Mouse (Mus musculus): Measurements from ENCODE around the gene Gm20695. TPM values are rescaled to one million over a fixed set of nuclear protein-coding genes. Genes with fewer than 3 reads are reported as not detected.
"Not testable (repeated sequence)": the region's sequence is repeated elsewhere in the genome, so short reads cannot be mapped to it uniquely, and the experiment has no call there.

The Gm20695 gene
- 5.1 and 6.3 TPM in 2 replicates for polyA plus RNA-seq (2015; fragmentation: Nextera tagmentation; extraction: Ambion mirVana)

- Histone ChIP-seq H3K27me3 (no peaks in the 10 kb centered on the region), H3K4me1 (replicated peaks) (peaks cover 51% of the 10 kb centered on the region), H3K9me3 (no peaks in the 10 kb centered on the region), H3K9ac (peak within 1 kb of the TSS; percentile 92), H3K4me3 (peak within 1 kb of the TSS; percentile 91), H3K27ac (peak within 1 kb of the TSS; percentile 98), H3K4me2 (peak within 1 kb of the TSS; percentile 75), H3K36me3 (peaks cover 16% of the 10 kb centered on the region)
- under 1% methylated on average over 86 of the region's 88 CpGs for WGBS
- peak; percentile 98 for ATAC-seq (ENCODE audit: low FRiP score)
These were observed at the start of gene Gm20695, which contains the start of gene Zfp597 for GRCm38 (mm10) chr16:3884201-3885064. TSS of gene Gm20695 (plus strand) at chr16:3884648. TSS of gene Zfp597 (minus strand) at chr16:3884561.

GRCm38 (mm10) chr16:3835461-3835860 is 49.0 kb upstream of the Gm20695 start:
- ATAC-seq (ENCODE audit: low FRiP score) = no peak
- WGBS = 79% methylated on average over 2 of the region's 2 CpGs
- H3K9ac ChIP-seq = no peak overlapping the region

GRCm38 (mm10) chr16:3839157-3839885 is 45.1 kb upstream of the Gm20695 start:
- no peak overlapping the region for H3K4me3 ChIP-seq
- no peak overlapping the region for H3K4me2 ChIP-seq
- 63% methylated on average over 17 of the region's 17 CpGs for WGBS
- H3K27ac ChIP-seq = no peak overlapping the region
- no peak; the same call in 1 of the 2 replicates for ATAC-seq (ENCODE audit: low FRiP score)
- no peaks in the 10 kb centered on the region for H3K27me3 ChIP-seq
- no peaks in the 10 kb centered on the region for H3K36me3 ChIP-seq
- H3K9me3 ChIP-seq = no peaks in the 10 kb centered on the region
- no peak overlapping the region for H3K9ac ChIP-seq
- H3K4me1 ChIP-seq (replicated peaks) = peaks cover 5% of the 10 kb centered on the region; the same call in 1 of the 2 replicates

More at GRCm38 (mm10) chr16:3835461-3835860, 49.0 kb upstream of the Gm20695 start:
- H3K4me2 ChIP-seq = no peak overlapping the region
- H3K9me3 ChIP-seq = no peaks in the 10 kb centered on the region
- H3K27ac ChIP-seq = no peak overlapping the region
- no peaks in the 10 kb centered on the region for H3K36me3 ChIP-seq
- no peaks in the 10 kb centered on the region for H3K27me3 ChIP-seq
- no peak overlapping the region for H3K4me3 ChIP-seq
- H3K4me1 ChIP-seq (replicated peaks) = no peaks in the 10 kb centered on the region

- 33% methylated on average over 4 of the region's 4 CpGs for whole genome bisulfite sequencing
- Histone ChIP-seq H3K4me3 (no peak overlapping the region), H3K9me3 (no peaks in the 10 kb centered on the region), H3K36me3 (no peaks in the 10 kb centered on the region), H3K27ac (no peak overlapping the region), H3K4me1 (replicated peaks) (peaks cover 10% of the 10 kb centered on the region), H3K27me3 (no peaks in the 10 kb centered on the region), H3K4me2 (no peak overlapping the region), H3K9ac (no peak overlapping the region)
- ATAC-seq (ENCODE audit: low FRiP score) = no peak
These were observed 41.5 kb upstream of the Gm20695 start for GRCm38 (mm10) chr16:3842989-3843388.

- H3K9me3 ChIP-seq = no peaks in the 10 kb centered on the region
- H3K36me3 ChIP-seq = no peaks in the 10 kb centered on the region
- H3K4me3 ChIP-seq = no peak overlapping the region
- H3K4me1 ChIP-seq (replicated peaks) = peaks cover 13% of the 10 kb centered on the region
- no peak overlapping the region for H3K4me2 ChIP-seq
- H3K9ac ChIP-seq = no peak overlapping the region
- no peak for ATAC-seq (ENCODE audit: low FRiP score)
- no peak overlapping the region for H3K27ac ChIP-seq
- 79% methylated on average over 1 of the region's 1 CpGs for WGBS
- H3K27me3 ChIP-seq = no peaks in the 10 kb centered on the region
These were observed 40.7 kb upstream of the Gm20695 start for GRCm38 (mm10) chr16:3843796-3844195.

GRCm38 (mm10) chr16:3846711-3847518 is 37.5 kb upstream of the Gm20695 start, which contains the start of gene Zfp174:
TSS of gene Zfp174 (plus strand) at chr16:3847268.
- H3K27ac ChIP-seq = peak within 1 kb of the TSS; percentile 13; the same call in 1 of the 2 replicates
- no peaks in the 10 kb centered on the region for H3K27me3 ChIP-seq
- no peaks in the 10 kb centered on the region for H3K9me3 ChIP-seq
- peak within 1 kb of the TSS; percentile 67 for H3K4me2 ChIP-seq
- peaks cover 19% of the 10 kb centered on the region for H3K4me1 ChIP-seq (replicated peaks)
- ATAC-seq (ENCODE audit: low FRiP score) = peak; percentile 99
- no peaks in the 10 kb centered on the region for H3K36me3 ChIP-seq
- peak within 1 kb of the TSS; percentile 72 for H3K9ac ChIP-seq
- 3% methylated on average over 38 of the region's 38 CpGs for whole genome bisulfite sequencing
- peak within 1 kb of the TSS; percentile 55 for H3K4me3 ChIP-seq

GRCm38 (mm10) chr16:3847871-3848270 is 36.6 kb upstream of the Gm20695 start:
- WGBS = 59% methylated on average over 4 of the region's 4 CpGs
- Histone ChIP-seq H3K27ac (no peak overlapping the region), H3K9ac (peak overlapping the region; percentile 72), H3K4me1 (replicated peaks) (peaks cover 17% of the 10 kb centered on the region), H3K9me3 (no peaks in the 10 kb centered on the region), H3K4me2 (peak overlapping the region; percentile 67), H3K36me3 (no peaks in the 10 kb centered on the region), H3K27me3 (no peaks in the 10 kb centered on the region), H3K4me3 (peak overlapping the region; percentile 55)
- no peak for ATAC-seq (ENCODE audit: low FRiP score)

GRCm38 (mm10) chr16:3848416-3848815 is 36.0 kb upstream of the Gm20695 start:
- Histone ChIP-seq H3K27ac (no peak overlapping the region), H3K4me2 (no peak overlapping the region), H3K4me1 (replicated peaks) (peaks cover 15% of the 10 kb centered on the region), H3K27me3 (no peaks in the 10 kb centered on the region), H3K4me3 (no peak overlapping the region), H3K36me3 (no peaks in the 10 kb centered on the region), H3K9me3 (no peaks in the 10 kb centered on the region), H3K9ac (no peak overlapping the region)
- 75% methylated on average over 3 of the region's 3 CpGs for WGBS
- ATAC-seq (ENCODE audit: low FRiP score) = no peak

GRCm38 (mm10) chr16:3851301-3851700 is 33.1 kb upstream of the Gm20695 start:
- H3K4me2 ChIP-seq; H3K27me3 ChIP-seq; H3K4me3 ChIP-seq; H3K27ac ChIP-seq; H3K9ac ChIP-seq; ATAC-seq (ENCODE audit: low FRiP score); H3K9me3 ChIP-seq; H3K36me3 ChIP-seq: not testable (repeated sequence)
- WGBS = 89% methylated on average over 13 of the region's 13 CpGs
- peaks cover 15% of the 10 kb centered on the region for H3K4me1 ChIP-seq (replicated peaks)

GRCm38 (mm10) chr16:3852586-3852985 is 31.9 kb upstream of the Gm20695 start:
- 34% methylated on average over 12 of the region's 12 CpGs for WGBS
- Histone ChIP-seq H3K4me1 (replicated peaks) (peaks cover 13% of the 10 kb centered on the region), H3K27me3 (no peaks in the 10 kb centered on the region), H3K9me3 (no peaks in the 10 kb centered on the region), H3K4me3 (no peak overlapping the region), H3K9ac (no peak overlapping the region), H3K27ac (no peak overlapping the region), H3K36me3 (peaks cover 15% of the 10 kb centered on the region; the same call in 1 of the 2 replicates), H3K4me2 (no peak overlapping the region)
- no peak for ATAC-seq (ENCODE audit: low FRiP score)

- no peak for ATAC-seq (ENCODE audit: low FRiP score)
- no peak overlapping the region for H3K9ac ChIP-seq
- WGBS = 55% methylated on average over 11 of the region's 11 CpGs
- H3K4me1 ChIP-seq (replicated peaks) = no peaks in the 10 kb centered on the region; the same call in 1 of the 2 replicates
- no peaks in the 10 kb centered on the region for H3K9me3 ChIP-seq
- peaks cover 15% of the 10 kb centered on the region; the same call in 1 of the 2 replicates for H3K36me3 ChIP-seq
- H3K4me2 ChIP-seq = no peak overlapping the region
- no peak overlapping the region for H3K27ac ChIP-seq
- no peaks in the 10 kb centered on the region for H3K27me3 ChIP-seq
- H3K4me3 ChIP-seq = no peak overlapping the region
These were observed 29.8 kb upstream of the Gm20695 start for GRCm38 (mm10) chr16:3854437-3855182.
